Mouse (Mus musculus) C2C12 (cell line): ENCODE data around the gene Olfr926. TPM values are rescaled to one million over a fixed set of nuclear protein-coding genes. Genes with fewer than 3 reads are reported as not detected.
"Not testable (repeated sequence)": the region's sequence is repeated elsewhere in the genome, so short reads cannot be mapped to it uniquely, and the experiment has no call there.

Experiments used
- H3K27me3 ChIP-seq: one replicate; pipeline ENCODE4 v1.6.1; 2011; ENCODE audit not compliant: control insufficient read depth, insufficient read depth, insufficient read length
- H3K36me3 ChIP-seq: one replicate; pipeline ENCODE4 v1.6.1; 2011; ENCODE audit not compliant: control insufficient read depth, insufficient read depth
- H3K4me3 ChIP-seq: one replicate; pipeline ENCODE4 v1.5.1; 2011; ENCODE audit warnings: mild to moderate bottlenecking, control low read depth; ENCODE audit not compliant: poor library complexity, insufficient read depth, severe bottlenecking
- H3K79me2 ChIP-seq: one replicate; pipeline ENCODE4 v1.6.1; 2011; ENCODE audit not compliant: control insufficient read depth, insufficient read depth
- H3K79me3 ChIP-seq: one replicate; pipeline ENCODE4 v1.6.1; 2011; ENCODE audit warnings: low read depth, control low read depth
- H3ac ChIP-seq: one replicate; pipeline ENCODE3; 2011; ENCODE audit warnings: low read depth; ENCODE audit not compliant: control insufficient read depth, insufficient read length
- CEBPB ChIP-seq: IDR thresholded peaks from one replicate; pipeline ENCODE4 v1.6.1; 2011; ENCODE audit warnings: low read depth, mild to moderate bottlenecking, control low read depth, moderate library complexity
- CTCF ChIP-seq: IDR thresholded peaks from one replicate; pipeline ENCODE4 v1.5.1; 2011; ENCODE audit not compliant: control insufficient read depth, insufficient read depth, insufficient read length
- FOSL1 ChIP-seq: IDR thresholded peaks from one replicate; pipeline ENCODE4 v1.8.0; 2011; ENCODE audit warnings: mild to moderate bottlenecking, low read length; ENCODE audit not compliant: poor library complexity, insufficient read depth, severe bottlenecking
- MAX ChIP-seq: IDR thresholded peaks from one replicate; pipeline ENCODE4 v1.6.1; 2011; ENCODE audit warnings: mild to moderate bottlenecking, control low read depth
- MYOD1 ChIP-seq: IDR thresholded peaks from one replicate; pipeline ENCODE4 v1.6.1; 2011; ENCODE audit warnings: low read depth; ENCODE audit not compliant: control insufficient read depth, insufficient read length
- MYOG ChIP-seq: IDR thresholded peaks from one replicate; pipeline ENCODE4 v1.6.1; 2011; ENCODE audit not compliant: control insufficient read depth, insufficient read length; ENCODE audit errors: extremely low read depth
- USF1 ChIP-seq: IDR thresholded peaks from one replicate; pipeline ENCODE4 v1.6.1; 2011; ENCODE audit warnings: low read depth, mild to moderate bottlenecking, control low read depth, moderate library complexity
- long read RNA-seq, 2 experiments: library from polyadenylated mRNA; unstranded; transcript quantifications; one replicate each; pipeline ENCODE4 v2.0.0; 2019 to 2020
- polyA plus RNA-seq: library from polyadenylated mRNA; unstranded; fragments of >200 nt; fragmentation: generic; extraction: Trizol; gene quantifications from one replicate; pipeline ENCODE4 v1.2.1, GENCODE M21; 2012; ENCODE audit warnings: missing spikeins

Olfr926 gene
- not detected for polyA plus RNA-seq
- long read RNA-seq, experiment 1 = 0 reads
- long read RNA-seq, experiment 2 = 0 reads

GRCm38 (mm10) chr9:38876826-38877225 lies at the start of gene Olfr926:
TSS of gene Olfr926 (plus strand) at chr9:38877126.
- no peak within 1 kb of the TSS for H3ac ChIP-seq
- H3K36me3 ChIP-seq = no peaks in the 10 kb centered on the region
- H3K27me3 ChIP-seq = no peaks in the 10 kb centered on the region
- no peaks in the 10 kb centered on the region for H3K79me2 ChIP-seq
- TF ChIP-seq CTCF = no peak
- no peak for TF ChIP-seq USF1
- no peak for TF ChIP-seq MYOG
- TF ChIP-seq CEBPB = no peak
- TF ChIP-seq MYOD1 = no peak
- no peak for TF ChIP-seq FOSL1
- TF ChIP-seq MAX = no peak
- no peaks in the 10 kb centered on the region for H3K79me3 ChIP-seq
- H3K4me3 ChIP-seq = no peak within 1 kb of the TSS

GRCm38 (mm10) chr9:38833027-38833426 lies 43.9 kb upstream of the Olfr926 start:
- H3K79me2 ChIP-seq = no peaks in the 10 kb centered on the region
- H3ac ChIP-seq = no peak overlapping the region
- no peak for TF ChIP-seq MYOG
- TF ChIP-seq MAX = no peak
- TF ChIP-seq USF1 = no peak
- TF ChIP-seq MYOD1 = no peak
- no peak for TF ChIP-seq FOSL1
- TF ChIP-seq CEBPB = no peak
- no peak for TF ChIP-seq CTCF
- H3K4me3 ChIP-seq = no peak overlapping the region
- H3K79me3 ChIP-seq = no peaks in the 10 kb centered on the region
- no peaks in the 10 kb centered on the region for H3K36me3 ChIP-seq
- no peaks in the 10 kb centered on the region for H3K27me3 ChIP-seq

DNA sequence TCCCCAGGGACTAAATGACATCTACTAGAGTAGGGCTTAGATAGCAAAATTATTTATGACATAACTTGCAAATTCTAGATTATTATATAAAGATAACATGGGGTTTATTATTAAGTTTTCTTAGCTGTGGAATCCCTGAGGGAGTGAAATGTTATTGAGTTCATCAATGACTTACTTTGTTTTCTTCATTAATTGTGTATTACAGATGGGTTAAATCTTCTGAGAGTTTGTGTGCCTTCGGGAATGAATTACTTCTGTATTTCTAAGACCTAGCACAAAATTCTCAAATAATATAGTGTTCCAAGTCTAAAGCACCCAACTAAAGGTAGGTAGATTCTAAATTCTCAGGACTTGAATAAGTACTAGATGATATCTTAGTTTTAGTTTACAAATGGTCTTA lies 32.8 kb upstream of the Olfr926 start, which contains the start of gene Olfr924:
TSS of gene Olfr924 (plus strand) at position 301 of the 400 bp plus-strand sequence.
- no peak within 1 kb of the TSS for H3K4me3 ChIP-seq
- no peaks in the 10 kb centered on the region for H3K36me3 ChIP-seq
- H3K79me3 ChIP-seq = no peaks in the 10 kb centered on the region
- no peaks in the 10 kb centered on the region for H3K27me3 ChIP-seq
- TF ChIP-seq CTCF = no peak
- no peak for TF ChIP-seq MAX
- TF ChIP-seq MYOD1 = no peak
- TF ChIP-seq MYOG = no peak
- TF ChIP-seq CEBPB = no peak
- no peak for TF ChIP-seq USF1
- no peak for TF ChIP-seq FOSL1
- H3ac ChIP-seq = no peak within 1 kb of the TSS
- no peaks in the 10 kb centered on the region for H3K79me2 ChIP-seq

GRCm38 (mm10) chr9:38854760-38855159 lies 22.2 kb upstream of the Olfr926 start, which contains the start of gene Olfr26:
TSS of gene Olfr26 (plus strand) at chr9:38855060.
- TF ChIP-seq MYOG = no peak
- TF ChIP-seq CEBPB = no peak
- no peak for TF ChIP-seq USF1
- no peak for TF ChIP-seq CTCF
- no peak for TF ChIP-seq FOSL1
- TF ChIP-seq MAX = no peak
- TF ChIP-seq MYOD1 = no peak
- Histone ChIP-seq H3K79me3 (no peaks in the 10 kb centered on the region), H3K79me2 (no peaks in the 10 kb centered on the region), H3K27me3 (no peaks in the 10 kb centered on the region), H3K36me3 (no peaks in the 10 kb centered on the region), H3K4me3 (no peak within 1 kb of the TSS), H3ac (no peak within 1 kb of the TSS)

- not testable (repeated sequence) for H3K4me3 ChIP-seq, H3K36me3 ChIP-seq, H3K27me3 ChIP-seq, H3K79me2 ChIP-seq, H3ac ChIP-seq, H3K79me3 ChIP-seq
Observed at GRCm38 (mm10) chr9:38874880-38875279, 2.0 kb upstream of the Olfr926 start.

Other genes with a start within 250 kb of the Olfr926 start
- not detected for gene Olfr916, start 217.3 kb upstream of the Olfr926 start, polyA plus RNA-seq
- not detected for gene Olfr917, start 211.3 kb upstream of the Olfr926 start, polyA plus RNA-seq
- gene Olfr918, start 202.5 kb upstream of the Olfr926 start, polyA plus RNA-seq = not detected
- gene Olfr919, start 173.5 kb upstream of the Olfr926 start, polyA plus RNA-seq = not detected
- 6.3 TPM for gene Vwa5a, start 158.9 kb upstream of the Olfr926 start, polyA plus RNA-seq
- not detected for gene Olfr920, start 124.8 kb upstream of the Olfr926 start, polyA plus RNA-seq
- gene Olfr921, start 104.1 kb upstream of the Olfr926 start, polyA plus RNA-seq = not detected
- gene Olfr922, start 62.5 kb upstream of the Olfr926 start, polyA plus RNA-seq = not detected
- gene Olfr923, start 50.6 kb upstream of the Olfr926 start, polyA plus RNA-seq = not detected
- gene Olfr924, start 32.7 kb upstream of the Olfr926 start, polyA plus RNA-seq = not detected
- gene Olfr26, start 22.1 kb upstream of the Olfr926 start, polyA plus RNA-seq = not detected
- gene Olfr930, start 52.7 kb downstream of the Olfr926 start, polyA plus RNA-seq = not detected
- gene Olfr933, start 95.2 kb downstream of the Olfr926 start, polyA plus RNA-seq = not detected
- not detected for gene Olfr934, start 111.2 kb downstream of the Olfr926 start, polyA plus RNA-seq
- not detected for gene Olfr935, start 122.6 kb downstream of the Olfr926 start, polyA plus RNA-seq
- not detected for gene Olfr146, start 146.3 kb downstream of the Olfr926 start, polyA plus RNA-seq
- not detected for gene Olfr937, start 187.8 kb downstream of the Olfr926 start, polyA plus RNA-seq
- not detected for gene Olfr938, start 201.8 kb downstream of the Olfr926 start, polyA plus RNA-seq